Comparison of ENCODE assay signal across 8 mouse cellular contexts in the genomic region with DNA sequence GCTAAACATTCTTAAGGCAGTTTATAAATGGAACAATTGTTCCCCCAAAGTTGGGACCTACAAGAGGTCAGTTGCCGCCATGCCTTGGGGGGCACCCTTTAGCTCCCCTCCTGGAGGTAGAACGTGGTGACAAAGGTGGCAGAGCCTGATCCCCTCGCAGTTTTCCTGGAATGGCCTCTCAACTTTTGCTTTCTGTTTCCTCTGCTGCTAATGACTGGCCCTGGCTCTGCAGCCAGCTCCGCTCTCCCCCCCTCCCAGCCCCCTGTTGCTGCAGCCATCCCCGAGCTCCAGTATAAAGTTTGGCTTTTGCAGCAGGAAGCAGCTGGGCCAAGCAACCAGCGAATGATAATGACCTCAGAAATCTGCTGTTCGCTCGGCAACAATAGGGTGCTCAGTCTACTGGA.
DNase-seq lines count a peak whose midpoint lies in the region; ATAC-seq lines count a peak whose summit lies in the region.

No protein-coding gene starts in this region.

- intact Hi-C loops in heart, postnatal 25 days (cut with DNase I): no loop called here

- H3K27ac ChIP-seq in forebrain, embryonic 12.5 days: peak overlapping the region; percentile 71

- no peak overlapping the region; the same call in 1 of the 2 replicates for H3K4me3 ChIP-seq in forebrain, embryonic 12.5 days (replicated peaks)

- 1% methylated on average over 8 of the region's 8 CpGs for WGBS in forebrain, embryonic 12.5 days

- peak; percentile 23 for DNase-seq in urinary bladder, postnatal 14 days (ENCODE audit: low spot score)
- no peak for DNase-seq in urinary bladder, postnatal 25 days (ENCODE audit: low spot score)
- DNase-seq in heart, postnatal 25 days (ENCODE audit: low spot score): peak; percentile 42
- DNase-seq in kidney, postnatal 36 days: peak; percentile 39 to 41
- peak; percentile 55 to 81 for DNase-seq in lung, postnatal 4 days
- peak; percentile 52 for DNase-seq in telencephalon, adult 2 months (ENCODE audit: low read depth, low spot score)
- no peak for DNase-seq in spleen, postnatal 36 days (ENCODE audit: low spot score in 2 of 2)

- H3K9ac ChIP-seq in forebrain, embryonic 12.5 days: 0 out of 2 replicates have a peak overlapping the region, but pooled peaks have one; percentile 4

- peak; percentile 75 for ATAC-seq in forebrain, embryonic 12.5 days (ENCODE audit: low FRiP score)

- H3K9me3 ChIP-seq in forebrain, embryonic 12.5 days: no peaks in the 10 kb centered on the region

- H3K4me1 ChIP-seq in forebrain, embryonic 12.5 days: peaks cover 63% of the 10 kb centered on the region

- H3K36me3 ChIP-seq in forebrain, embryonic 12.5 days (replicated peaks): peaks cover 7% of the 10 kb centered on the region

- H3K4me2 ChIP-seq in forebrain, embryonic 12.5 days: peak overlapping the region; percentile 43

- H3K27me3 ChIP-seq in forebrain, embryonic 12.5 days: 0 out of 2 replicates have a peak, but pooled peaks cover 12% of the 10 kb centered on the region

Comparison
In these comparisons a context has a peak if more than half of its experiments do, and no peak if none do; other contexts are left out.
1. DNase-seq: peak in urinary bladder, postnatal 14 days (single experiment), heart, postnatal 25 days (single experiment), kidney, postnatal 36 days (2 of 2), lung, postnatal 4 days (2 of 2) and telencephalon, adult 2 months (single experiment); none in urinary bladder, postnatal 25 days (single experiment) and spleen, postnatal 36 days (0 of 2).